Mouse (Mus musculus) cortical plate, adult 2 months (tissue): ENCODE data around the gene Aldh3b2.

Source experiments
- CTCF ChIP-seq: fragments of 200-500 bp; IDR thresholded peaks from 2 replicates; pipeline ENCODE4 v1.5.1; 2011; ENCODE audit warnings: mild to moderate bottlenecking, control low read depth, low read length; ENCODE audit not compliant: insufficient read depth; ENCODE audit errors: extremely low read depth
- POLR2A ChIP-seq: fragments of 200-500 bp; IDR thresholded peaks from 2 replicates; pipeline ENCODE4 v1.6.1; 2011; ENCODE audit warnings: mild to moderate bottlenecking, low read length, control low read depth; ENCODE audit not compliant: insufficient read depth; ENCODE audit errors: extremely low read depth

DNA sequence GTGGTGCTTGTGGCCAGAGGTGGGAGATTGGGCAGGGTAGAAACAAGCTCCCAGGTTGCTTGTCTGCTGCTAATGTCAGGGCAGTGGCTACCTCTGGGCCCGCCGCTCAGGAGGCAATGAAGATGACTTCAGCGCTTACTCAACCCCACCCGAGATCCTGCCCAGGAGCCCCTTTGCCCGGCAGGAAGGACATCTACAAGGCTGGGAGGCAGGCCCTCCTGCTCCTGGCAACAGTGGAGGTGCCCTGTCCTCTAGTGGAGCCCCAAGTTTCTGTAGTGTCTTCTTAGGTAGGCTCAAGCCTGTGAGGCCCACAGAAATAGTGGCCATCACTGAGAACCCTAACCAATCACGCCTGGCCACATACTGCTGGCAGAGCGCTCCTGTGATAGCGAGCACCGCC, 33.0 kb downstream of the Aldh3b2 start:
- TF ChIP-seq CTCF = no peak
- TF ChIP-seq POLR2A = no peak
